Mouse (Mus musculus) bone marrow macrophage, adult 2 months (primary cell): ENCODE results near the gene Scyl3. TPM values are rescaled to one million over a fixed set of nuclear protein-coding genes. Genes with fewer than 3 reads are reported as not detected.
A peak's percentile ranks its signal among the peaks of the same experiment; 100 is the strongest.

Experiments used
- H3K27ac ChIP-seq: 2 replicates; pipeline ENCODE4 v1.5.1; 2012; ENCODE audit warnings: low read depth, low read length; ENCODE audit not compliant: insufficient read depth
- H3K4me1 ChIP-seq: 2 replicates; pipeline ENCODE4 v1.6.1; 2012; ENCODE audit warnings: low read length; ENCODE audit not compliant: control insufficient read depth, insufficient read depth
- H3K4me3 ChIP-seq: 2 replicates; pipeline ENCODE4 v1.5.1; 2012; ENCODE audit warnings: mild to moderate bottlenecking, low read length, moderate library complexity; ENCODE audit not compliant: insufficient read depth
- CTCF ChIP-seq: IDR thresholded peaks from 2 replicates; pipeline ENCODE4 v1.5.1; 2012; ENCODE audit warnings: low read depth, mild to moderate bottlenecking, low read length, moderate library complexity
- POLR2A ChIP-seq: IDR thresholded peaks from 2 replicates; pipeline ENCODE4 v1.6.1; 2012; ENCODE audit warnings: mild to moderate bottlenecking, low read depth, low read length, borderline replicate concordance
- polyA plus RNA-seq: library from polyadenylated mRNA; stranded (reverse); fragments of >200 nt; gene quantifications from 2 replicates; pipeline ENCODE4 v1.2.4, GENCODE M21; 2012; ENCODE audit not compliant: missing spikeins, insufficient read depth, insufficient read length

The Scyl3 gene
- polyA plus RNA-seq, 1 experiment: 25.5 TPM

DNA sequence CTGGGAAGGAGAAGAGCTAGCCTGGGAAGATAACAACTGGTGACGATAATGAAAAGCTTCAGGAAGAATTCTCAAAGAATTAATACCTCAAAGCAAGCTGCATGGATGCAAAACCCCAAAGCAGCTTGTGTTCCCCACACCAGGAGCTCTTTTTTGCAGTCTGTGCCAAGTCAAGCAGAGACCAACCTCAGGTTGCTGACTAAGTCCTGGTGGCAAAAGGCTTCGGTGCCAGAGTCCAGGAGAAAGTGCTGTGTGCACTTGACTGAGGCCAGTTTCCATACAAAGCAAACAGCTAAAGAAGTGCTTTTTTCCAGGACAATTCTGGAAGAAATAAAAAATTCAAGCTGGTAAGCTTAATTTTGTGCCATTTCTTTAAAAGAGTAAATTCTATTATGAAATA, 24.5 kb downstream of the Scyl3 start:
- no peaks in the 10 kb centered on the region for H3K4me1 ChIP-seq
- no peak overlapping the region for H3K4me3 ChIP-seq
- H3K27ac ChIP-seq: no peak overlapping the region
- TF ChIP-seq POLR2A (no peak), CTCF (no peak)

DNA sequence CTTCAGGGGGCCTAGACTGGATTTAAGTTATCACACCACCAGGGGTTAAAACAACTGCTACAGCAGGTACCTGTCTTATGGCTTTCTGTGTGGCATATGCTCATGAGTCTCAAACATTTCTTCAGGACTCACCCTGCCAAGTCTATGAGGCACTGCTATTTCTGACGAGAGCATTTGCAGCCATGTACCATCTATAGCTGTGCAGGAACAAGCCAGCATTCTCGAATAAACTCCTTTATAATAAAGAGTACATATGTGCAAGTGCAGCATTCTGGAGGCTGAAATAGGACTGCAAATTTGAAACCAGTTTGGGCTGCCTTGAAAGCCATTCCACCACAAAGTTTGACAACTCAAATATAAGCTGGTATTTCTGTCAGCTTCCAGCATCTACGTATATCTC, 29.1 kb downstream of the Scyl3 start:
- TF ChIP-seq CTCF (no peak), POLR2A (no peak)
- Histone ChIP-seq H3K4me1 (peaks cover 4% of the 10 kb centered on the region), H3K27ac (no peak overlapping the region), H3K4me3 (no peak overlapping the region)

DNA sequence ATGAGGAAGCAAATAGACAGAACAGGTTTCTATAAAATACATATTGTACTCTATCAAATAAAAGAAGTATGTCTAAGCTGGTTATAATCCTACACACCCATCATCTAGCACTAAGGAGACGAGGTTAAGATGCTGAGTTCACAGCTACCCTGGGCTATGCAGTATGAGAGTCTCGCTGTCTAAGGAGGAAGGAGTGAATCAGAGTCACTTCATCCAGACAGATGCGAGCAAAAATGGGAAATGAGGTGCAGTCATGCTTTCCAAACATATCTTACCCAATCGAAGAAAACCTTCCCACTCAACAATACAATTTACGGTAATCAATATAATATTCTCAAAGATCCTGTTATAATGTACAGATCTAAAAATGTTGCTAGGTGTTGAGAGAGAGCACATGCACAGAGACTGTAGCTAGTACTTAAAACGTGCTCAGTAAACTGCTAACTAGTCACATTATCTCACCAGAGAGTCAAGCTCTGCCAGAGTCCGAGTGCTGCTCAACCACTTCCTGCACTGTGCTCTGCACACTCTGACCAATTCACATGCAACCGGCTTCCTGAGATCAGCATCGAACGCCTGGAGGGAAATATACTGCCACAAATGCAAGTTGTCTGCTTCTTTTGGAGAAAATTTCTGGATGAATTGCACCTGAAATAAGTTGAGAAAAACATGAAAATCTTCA, 35.2 kb downstream of the Scyl3 start:
- H3K27ac ChIP-seq: peak overlapping the region; percentile 78
- H3K4me3 ChIP-seq: 0 out of 2 replicates have a peak overlapping the region, but pooled peaks have one; percentile 6
- peaks cover 7% of the 10 kb centered on the region for H3K4me1 ChIP-seq
- TF ChIP-seq POLR2A (no peak), CTCF (no peak)

- Histone ChIP-seq H3K4me1 (peaks cover 2% of the 10 kb centered on the region), H3K27ac (no peak overlapping the region), H3K4me3 (no peak overlapping the region)
- no peak for TF ChIP-seq POLR2A
- TF ChIP-seq CTCF: no peak
These were observed 45.6 kb downstream of the Scyl3 start for GRCm38 (mm10) chr1:163974471-163974870.

DNA sequence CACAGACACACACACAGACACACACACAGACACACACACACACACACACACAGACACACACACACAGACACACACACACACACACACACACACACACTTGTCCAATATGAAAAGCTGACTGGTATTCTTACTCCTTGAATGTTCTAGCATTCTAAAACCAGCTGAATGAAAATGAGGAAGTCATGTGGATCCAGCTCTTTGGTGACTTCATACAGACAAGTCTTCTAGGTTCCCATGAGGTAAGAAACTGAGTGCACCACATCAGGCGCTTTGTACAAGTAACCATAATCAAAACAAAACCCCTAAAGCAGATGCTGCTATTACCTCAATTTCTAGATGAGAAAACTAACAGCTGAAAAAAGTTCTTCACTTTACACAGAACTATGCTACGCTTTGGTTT, 46.2 kb downstream of the Scyl3 start:
- H3K4me1 ChIP-seq: peaks cover 2% of the 10 kb centered on the region
- TF ChIP-seq POLR2A (no peak), CTCF (no peak)
- H3K27ac ChIP-seq: no peak overlapping the region
- H3K4me3 ChIP-seq: no peak overlapping the region

GRCm38 (mm10) chr1:163976515-163976914, 47.6 kb downstream of the Scyl3 start:
- Histone ChIP-seq H3K27ac (no peak overlapping the region), H3K4me1 (peaks cover 2% of the 10 kb centered on the region), H3K4me3 (no peak overlapping the region)
- no peak for TF ChIP-seq CTCF

- Histone ChIP-seq H3K27ac (no peak overlapping the region), H3K4me1 (no peaks in the 10 kb centered on the region), H3K4me3 (no peak overlapping the region)
- TF ChIP-seq CTCF: no peak
- TF ChIP-seq POLR2A: no peak
These were observed 63.5 kb downstream of the Scyl3 start for GRCm38 (mm10) chr1:163992371-163992770.

DNA sequence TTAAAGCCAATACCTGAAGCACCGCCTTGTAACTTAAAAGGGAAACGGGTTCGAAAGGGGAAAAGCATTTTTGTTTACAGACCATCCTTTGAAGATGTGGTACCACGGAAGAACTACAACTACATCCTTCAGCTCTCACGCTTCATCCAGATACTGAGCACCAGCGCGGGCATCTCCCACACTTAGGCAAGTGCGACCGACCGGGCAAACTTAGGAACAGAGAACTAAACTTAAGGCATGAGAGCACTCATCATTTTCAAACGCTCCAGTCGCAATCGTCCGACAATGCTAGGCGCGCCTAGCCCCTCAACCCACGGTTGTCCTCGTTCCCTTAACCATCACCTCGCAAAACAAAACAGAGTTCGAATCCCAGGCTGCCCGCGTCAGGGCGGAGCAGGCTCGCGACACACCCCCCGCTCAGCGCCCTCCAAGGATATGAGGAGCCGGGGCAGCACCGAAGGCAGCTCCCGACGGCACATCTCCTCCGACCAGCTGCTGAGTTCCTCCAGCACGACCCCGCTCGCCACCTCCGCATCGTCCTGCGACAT, 65.3 kb downstream of the Scyl3 start:
- Histone ChIP-seq H3K4me3 (peak overlapping the region; percentile 85), H3K4me1 (no peaks in the 10 kb centered on the region), H3K27ac (no peak overlapping the region)
- TF ChIP-seq POLR2A: no peak
- no peak for TF ChIP-seq CTCF

DNA sequence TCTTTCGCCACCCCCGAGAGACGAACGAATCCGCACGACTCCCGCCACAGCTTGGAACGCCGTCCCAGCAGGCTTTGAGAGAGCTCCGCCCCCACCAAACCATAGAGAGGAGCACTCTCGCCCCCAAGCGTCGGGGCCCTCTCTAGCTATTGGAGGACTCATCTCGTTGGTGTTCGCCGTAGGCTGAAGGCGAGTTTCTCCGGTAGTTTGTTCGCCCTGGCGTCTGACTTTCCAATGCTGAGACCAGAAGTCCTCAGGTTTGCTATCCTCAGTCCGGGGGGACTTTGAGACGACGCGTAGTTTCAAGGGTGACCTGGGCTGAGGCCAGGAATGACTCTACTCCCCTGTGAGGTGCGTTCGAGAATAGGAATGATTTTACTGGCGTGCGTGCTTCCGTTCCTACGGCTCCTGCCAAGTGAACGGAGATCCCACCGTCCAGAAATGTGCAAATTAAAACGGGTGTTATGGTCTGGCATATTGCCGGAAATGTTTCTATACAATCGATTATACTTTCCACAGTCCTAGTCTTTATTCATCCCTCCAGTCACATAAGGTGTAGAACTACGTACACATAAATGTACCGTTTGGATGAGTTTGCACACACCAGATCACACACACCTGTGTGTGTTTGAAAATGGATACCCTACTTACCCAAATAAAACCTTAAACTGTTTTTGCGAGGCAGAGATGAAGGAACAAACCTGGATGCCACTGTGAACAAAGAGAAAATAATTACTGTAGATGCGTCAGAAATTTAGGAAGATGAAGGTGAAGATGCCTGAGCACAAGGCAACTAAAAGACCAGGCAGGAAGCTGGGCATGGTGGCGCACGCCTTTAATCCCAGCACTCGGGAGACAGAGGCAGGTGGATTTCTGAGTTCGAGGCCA, 66.1 kb downstream of the Scyl3 start, which contains the start of the genes BC055324 and Mettl18:
Gene BC055324, minus strand, starts transcription at position 76 of the 888 bp plus-strand sequence.
Gene Mettl18, plus strand, starts transcription at position 169 of the 888 bp plus-strand sequence.
- peak within 1 kb of the TSS; percentile 85 for H3K4me3 ChIP-seq
- H3K27ac ChIP-seq: peak within 1 kb of the TSS; percentile 49
- H3K4me1 ChIP-seq: no peaks in the 10 kb centered on the region
- TF ChIP-seq CTCF (no peak), POLR2A (no peak)

DNA sequence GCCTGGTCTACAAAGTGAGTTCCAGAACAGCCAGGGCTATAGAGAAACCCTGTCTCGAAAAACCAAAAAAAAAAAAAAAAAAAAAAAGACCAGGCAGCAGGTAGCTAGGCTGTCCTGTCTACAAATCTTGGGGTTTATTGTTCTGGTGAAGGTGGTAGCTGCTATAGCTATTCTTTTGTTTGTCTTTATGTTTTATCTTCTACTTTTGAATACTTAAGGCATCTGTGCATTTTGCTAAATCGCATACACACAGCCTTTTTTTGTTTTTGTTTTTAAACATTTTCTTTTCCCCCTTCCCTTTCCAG, 66.7 kb downstream of the Scyl3 start:
- Histone ChIP-seq H3K4me1 (no peaks in the 10 kb centered on the region), H3K4me3 (peak overlapping the region; percentile 85), H3K27ac (no peak overlapping the region)
- TF ChIP-seq CTCF: no peak
- TF ChIP-seq POLR2A: no peak
